Mouse (Mus musculus) kidney, adult 2 months (tissue): ENCODE measurements around the gene Acr. TPM values are rescaled to one million over a fixed set of nuclear protein-coding genes. Genes with fewer than 3 reads are reported as not detected.

ENCODE experiments used
- DNase-seq: peaks from one replicate; pipeline ENCODE4 v3.0.0; 2021
- H3K27ac ChIP-seq: fragments of 200-500 bp; 2 replicates; pipeline ENCODE4 v1.5.1; 2012; ENCODE audit warnings: low read depth, low read length, control low read depth, inconsistent platforms; ENCODE audit not compliant: insufficient read depth
- H3K27me3 ChIP-seq: fragments of 200-500 bp; replicated peaks from 2 replicates; pipeline ENCODE4 v1.6.1; 2012; ENCODE audit warnings: mild to moderate bottlenecking, moderate library complexity, low read length, inconsistent platforms; ENCODE audit not compliant: control insufficient read depth, insufficient read depth
- H3K36me3 ChIP-seq: fragments of 200-500 bp; 2 replicates; pipeline ENCODE4 v1.6.1; 2012; ENCODE audit warnings: mild to moderate bottlenecking, moderate library complexity, low read length, inconsistent platforms; ENCODE audit not compliant: control insufficient read depth, insufficient read depth
- H3K4me1 ChIP-seq: fragments of 200-500 bp; 2 replicates; pipeline ENCODE4 v1.6.1; 2011; ENCODE audit warnings: low read length; ENCODE audit not compliant: control insufficient read depth, insufficient read depth
- H3K4me3 ChIP-seq: fragments of 200-500 bp; 2 replicates; pipeline ENCODE4 v1.5.1; 2011; ENCODE audit warnings: mild to moderate bottlenecking, low read depth, low read length, control low read depth; ENCODE audit not compliant: insufficient read depth
- CTCF ChIP-seq: fragments of 200-500 bp; conservative IDR thresholded peaks from 2 replicates; pipeline ENCODE4 v1.5.1; 2011; ENCODE audit warnings: low read depth, mild to moderate bottlenecking, control low read depth, low read length, moderate library complexity, mixed read lengths; ENCODE audit not compliant: insufficient read depth, insufficient read length
- POLR2A ChIP-seq: fragments of 200-500 bp; IDR thresholded peaks from one replicate; pipeline ENCODE4 v1.6.1; 2011; ENCODE audit warnings: low read depth, low read length, control low read depth
- WGBS: fragments of 180-500 bp; shearing (Covaris S2); methylation state at CpG from one replicate; pipeline ENCODE4 v1.1.7; 2018; 5-methylcytosine and 5-hydroxymethylcytosine counted together
- polyA plus RNA-seq: library from polyadenylated mRNA; depleted of rRNA; stranded (reverse); fragments of >200 nt; gene quantifications from 2 replicates; pipeline ENCODE4 v1.2.3, GENCODE M21; 2012; rRNA removed

Gene Acr
- polyA plus RNA-seq, 1 experiment, result 0.74 TPM

DNA sequence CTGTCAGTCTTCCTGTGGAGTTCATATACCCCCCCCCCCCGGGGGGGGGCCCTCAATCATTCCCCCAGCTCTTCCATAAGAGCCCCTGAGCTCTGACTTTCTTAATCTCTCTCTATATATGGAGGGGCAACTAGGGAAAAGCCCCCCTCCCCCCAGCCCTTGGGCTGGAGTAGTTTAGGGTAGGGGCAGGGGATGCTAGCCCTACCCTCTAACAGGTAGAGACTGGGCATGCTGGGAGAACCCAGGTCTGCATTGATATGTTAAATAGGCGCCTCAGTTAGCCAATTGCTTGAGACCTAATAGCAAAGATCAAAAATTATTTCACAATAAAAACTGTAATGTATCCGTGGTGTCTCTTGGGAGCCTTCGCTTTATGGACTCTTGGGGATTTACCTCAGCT is 24.4 kb downstream of the Acr start:
- Histone ChIP-seq H3K36me3 (no peaks in the 10 kb centered on the region), H3K27ac (no peak overlapping the region), H3K27me3 (no peaks in the 10 kb centered on the region), H3K4me1 (peaks cover 4% of the 10 kb centered on the region; the same call in 1 of the 2 replicates), H3K4me3 (no peak overlapping the region)
- TF ChIP-seq CTCF, result no peak
- TF ChIP-seq POLR2A, result no peak
- 53% methylated on average over 4 of the region's 4 CpGs for WGBS
- no peak for DNase-seq

DNA sequence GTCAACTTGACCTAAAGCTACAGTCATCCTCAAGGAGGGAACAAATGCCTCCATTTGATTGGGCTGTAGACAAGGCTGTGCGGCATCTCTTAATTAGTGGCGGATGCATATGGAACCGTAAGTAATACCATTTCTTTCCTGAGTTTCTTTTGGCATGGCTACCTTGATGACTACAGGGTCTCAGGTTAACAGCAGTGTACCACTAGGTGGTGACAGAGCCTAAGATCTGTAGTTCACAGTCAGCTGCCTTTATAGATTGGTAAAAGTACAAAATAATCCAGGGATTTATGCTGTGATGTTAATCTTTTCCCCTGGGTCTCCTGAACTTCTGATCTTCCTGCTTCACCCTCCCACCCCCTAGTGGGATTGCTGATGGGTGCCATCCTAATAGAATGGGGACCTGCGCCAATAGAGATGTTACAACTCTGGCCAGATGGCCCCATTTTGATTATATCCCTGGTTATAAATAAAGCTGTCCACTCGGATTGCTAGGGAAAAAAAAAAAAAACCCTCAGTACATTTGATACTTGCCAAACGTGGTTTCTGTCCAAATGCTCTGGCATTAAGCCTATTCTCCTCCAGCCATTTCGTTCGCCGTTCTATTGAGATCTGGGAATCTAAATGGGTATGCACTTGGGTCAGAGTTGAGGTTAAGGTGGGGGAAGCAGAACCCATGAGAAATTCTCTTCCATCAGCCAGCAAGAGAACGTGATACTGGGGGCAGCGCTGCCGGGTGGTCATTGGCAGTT is 37.9 kb downstream of the Acr start:
- H3K36me3 ChIP-seq, result no peaks in the 10 kb centered on the region
- DNase-seq, result no peak
- no peaks in the 10 kb centered on the region for H3K4me1 ChIP-seq
- WGBS, result 66% methylated on average over 12 of the region's 12 CpGs
- H3K27me3 ChIP-seq, result no peaks in the 10 kb centered on the region
- H3K4me3 ChIP-seq, result no peak overlapping the region
- H3K27ac ChIP-seq, result no peak overlapping the region
- no peak for TF ChIP-seq POLR2A
- TF ChIP-seq CTCF, result no peak

DNA sequence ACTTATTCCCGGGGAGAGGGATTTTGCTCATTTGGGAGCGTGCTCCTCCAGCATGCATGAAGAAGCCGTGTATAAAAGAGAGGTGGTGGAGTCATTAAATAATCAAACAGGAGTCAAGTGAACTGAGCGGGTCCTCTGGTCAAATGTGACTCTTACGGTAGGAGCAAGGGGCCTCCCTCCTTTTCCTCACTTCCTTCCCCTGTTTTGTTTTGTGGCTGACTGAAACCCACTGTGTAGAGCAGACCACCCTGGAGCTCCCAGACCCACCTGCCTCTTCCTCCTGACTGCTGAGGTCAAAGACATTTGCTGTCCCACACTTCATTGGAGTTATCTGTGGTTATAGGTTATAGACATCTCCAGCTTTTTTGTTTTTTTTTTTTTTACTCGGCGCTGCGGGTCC is 39.4 kb downstream of the Acr start:
- WGBS, result 79% methylated on average over 8 of the region's 8 CpGs
- DNase-seq, result no peak
- Histone ChIP-seq H3K4me3 (no peak overlapping the region), H3K27ac (no peak overlapping the region), H3K27me3 (no peaks in the 10 kb centered on the region), H3K4me1 (no peaks in the 10 kb centered on the region), H3K36me3 (no peaks in the 10 kb centered on the region)
- no peak for TF ChIP-seq CTCF
- TF ChIP-seq POLR2A, result no peak

DNA sequence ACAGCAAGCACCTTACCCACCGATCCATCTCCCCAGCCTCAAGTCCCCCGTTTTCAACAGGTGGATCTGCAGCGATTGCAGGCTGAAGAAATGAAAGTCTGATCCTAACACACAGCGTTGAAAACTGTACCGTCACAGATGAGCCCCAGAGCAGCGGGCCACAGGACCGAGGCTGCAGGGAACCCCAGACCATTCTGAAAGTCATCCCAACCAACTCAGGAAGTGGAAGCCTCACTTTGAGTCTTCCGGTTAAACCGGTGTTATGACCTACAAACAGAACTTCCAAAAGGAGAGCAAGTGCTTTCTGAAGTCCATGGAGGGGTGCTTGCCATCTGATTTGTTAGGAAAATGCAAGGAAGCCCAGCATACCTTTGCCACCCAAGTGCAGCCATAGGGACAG is 39.8 kb downstream of the Acr start:
- Histone ChIP-seq H3K4me1 (no peaks in the 10 kb centered on the region), H3K27me3 (no peaks in the 10 kb centered on the region), H3K36me3 (no peaks in the 10 kb centered on the region), H3K4me3 (no peak overlapping the region), H3K27ac (no peak overlapping the region)
- WGBS, result 81% methylated on average over 9 of the region's 9 CpGs
- TF ChIP-seq POLR2A, result no peak
- TF ChIP-seq CTCF, result no peak
- no peak for DNase-seq

DNA sequence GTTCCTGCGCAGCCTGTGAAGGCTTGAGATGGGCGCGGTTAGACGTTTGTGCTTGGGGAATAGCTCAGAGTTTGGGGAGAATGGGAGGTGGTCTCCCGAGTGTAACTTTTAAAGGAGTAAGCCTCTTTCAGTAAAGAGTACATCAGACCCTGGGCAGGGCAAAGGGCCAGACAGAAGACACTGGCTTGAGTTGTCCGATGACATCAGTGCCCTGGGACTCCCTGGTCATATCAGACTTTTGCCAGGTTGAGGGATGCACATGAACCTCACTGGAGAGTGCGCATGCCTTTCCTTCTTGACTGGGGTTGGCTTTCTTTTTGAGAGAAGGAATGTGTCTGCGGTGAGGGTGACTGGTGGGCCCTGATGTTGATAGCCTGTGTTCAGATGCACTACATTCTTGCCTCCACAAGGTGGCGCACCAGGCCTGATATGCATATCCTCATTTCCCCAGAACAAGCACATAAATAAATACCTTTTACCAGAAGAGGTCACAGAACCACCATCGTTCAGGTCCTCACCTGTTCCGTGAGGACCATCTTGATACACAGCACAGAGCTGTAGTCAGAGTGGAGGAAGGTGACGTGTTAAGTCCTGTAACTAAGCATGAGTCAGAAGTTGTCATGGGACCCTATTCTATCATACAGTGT is 54.3 kb downstream of the Acr start:
- H3K4me1 ChIP-seq, result no peaks in the 10 kb centered on the region
- H3K36me3 ChIP-seq, result no peaks in the 10 kb centered on the region
- no peak overlapping the region for H3K4me3 ChIP-seq
- no peak for TF ChIP-seq POLR2A
- peak; percentile 70 for TF ChIP-seq CTCF
- no peak overlapping the region for H3K27ac ChIP-seq
- 78% methylated on average over 12 of the region's 12 CpGs for WGBS
- peak; percentile 11 for DNase-seq
- no peaks in the 10 kb centered on the region for H3K27me3 ChIP-seq

DNA sequence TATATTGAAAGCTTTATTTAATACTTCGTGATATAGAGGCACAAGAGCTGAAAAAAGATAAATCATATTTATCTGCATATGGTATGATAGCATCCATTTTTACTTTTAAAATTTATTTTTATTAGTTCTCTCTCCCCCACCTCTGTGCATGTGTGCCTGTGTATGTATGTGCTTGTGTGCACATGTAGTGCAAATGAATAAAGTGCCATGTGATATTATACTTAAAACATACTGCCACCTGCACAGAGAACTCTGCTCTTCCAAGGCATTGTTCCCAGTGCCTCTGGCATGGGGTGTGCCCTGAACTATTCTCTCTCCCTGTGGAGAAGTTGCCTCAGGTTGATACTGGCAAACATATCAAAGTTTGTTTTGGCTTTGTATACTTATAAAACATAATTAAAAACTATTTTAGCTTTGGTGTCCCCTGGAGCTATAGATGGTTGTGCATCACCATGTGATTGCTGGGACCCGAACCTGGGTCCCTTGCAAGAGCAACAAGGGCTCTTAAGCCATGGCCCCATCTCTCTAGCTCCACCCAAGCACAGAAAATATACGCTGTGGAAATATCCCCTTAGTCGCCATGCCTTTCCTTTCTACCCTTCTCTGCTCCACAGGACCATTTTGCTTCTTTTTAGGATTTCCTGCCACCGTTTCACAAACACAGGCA is 55.0 kb downstream of the Acr start:
- Histone ChIP-seq H3K27ac (no peak overlapping the region), H3K27me3 (no peaks in the 10 kb centered on the region), H3K4me3 (no peak overlapping the region), H3K4me1 (no peaks in the 10 kb centered on the region), H3K36me3 (no peaks in the 10 kb centered on the region)
- WGBS, result 56% methylated on average over 5 of the region's 5 CpGs
- no peak for DNase-seq
- TF ChIP-seq CTCF (no peak), POLR2A (no peak)

DNA sequence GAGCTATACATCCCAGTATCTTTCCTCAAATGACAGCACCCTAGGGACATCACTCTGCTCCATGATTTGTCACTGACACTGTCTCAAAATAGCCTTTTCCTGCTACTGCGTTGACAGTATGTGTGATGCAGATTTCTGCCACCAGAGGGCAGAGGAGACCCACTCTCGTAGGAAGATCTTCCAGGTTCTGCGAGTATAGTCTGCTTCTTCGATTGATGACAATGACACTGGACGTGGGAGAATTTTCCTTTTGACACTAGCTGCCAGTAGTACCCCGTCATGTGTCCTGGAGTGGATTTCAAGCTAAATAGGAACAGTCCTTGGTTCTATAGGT is 55.5 kb downstream of the Acr start:
- TF ChIP-seq POLR2A, result no peak
- peak; percentile 94 for TF ChIP-seq CTCF
- 7% methylated on average over 6 of the region's 6 CpGs for WGBS
- no peaks in the 10 kb centered on the region for H3K36me3 ChIP-seq
- peak; percentile 60 for DNase-seq
- H3K27ac ChIP-seq, result no peak overlapping the region
- no peak overlapping the region for H3K4me3 ChIP-seq
- H3K4me1 ChIP-seq, result no peaks in the 10 kb centered on the region
- H3K27me3 ChIP-seq, result no peaks in the 10 kb centered on the region

Other genes with a start within 250 kb of the Acr start
- gene Adm2, start 245.6 kb upstream of the Acr start, polyA plus RNA-seq, result 12.1 and 13.4 TPM in 2 replicates
- 7,787 and 8,230 TPM in 2 replicates for gene Miox, start 233.9 kb upstream of the Acr start, polyA plus RNA-seq
- gene Lmf2, start 212.7 kb upstream of the Acr start, polyA plus RNA-seq, result 40.2 and 43.7 TPM in 2 replicates
- 111 and 124 TPM in 2 replicates for gene Ncaph2, start 212.6 kb upstream of the Acr start, polyA plus RNA-seq
- 59.5 and 65.3 TPM in 2 replicates for gene Sco2, start 194.5 kb upstream of the Acr start, polyA plus RNA-seq
- gene Tymp, start 191.3 kb upstream of the Acr start, polyA plus RNA-seq, result 1.8 and 3.1 TPM in 2 replicates
- gene Odf3b, start 189.0 kb upstream of the Acr start, polyA plus RNA-seq, result 1.6 and 2.2 TPM in 2 replicates
- not detected in 2 replicates for gene Klhdc7b, start 183.4 kb upstream of the Acr start, polyA plus RNA-seq
- gene Syce3, start 157.8 kb upstream of the Acr start, polyA plus RNA-seq, result not detected in 2 replicates
- gene Cpt1b, start 142.5 kb upstream of the Acr start, polyA plus RNA-seq, result 55.3 and 64.1 TPM in 2 replicates
- gene C730034F03Rik, start 138.7 kb upstream of the Acr start, polyA plus RNA-seq, result 0.76 and 0.99 TPM in 2 replicates
- 1.1 and 1.5 TPM in 2 replicates for gene Gm44502, start 138.6 kb upstream of the Acr start, polyA plus RNA-seq
- gene Chkb, start 138.4 kb upstream of the Acr start, polyA plus RNA-seq, result 58.2 and 62.6 TPM in 2 replicates
- gene Mapk8ip2, start 114.4 kb upstream of the Acr start, polyA plus RNA-seq, result 0.29 and 0.59 TPM in 2 replicates
- 26.0 and 30.0 TPM in 2 replicates for gene Arsa, start 90.9 kb upstream of the Acr start, polyA plus RNA-seq
- 18.0 and 19.5 TPM in 2 replicates for gene Shank3, start 68.7 kb upstream of the Acr start, polyA plus RNA-seq
- gene Rabl2, start 23.6 kb downstream of the Acr start, polyA plus RNA-seq, result 16.9 and 18.1 TPM in 2 replicates